Mouse (Mus musculus): ENCODE results near the gene Fbn1. TPM values are rescaled to one million over a fixed set of nuclear protein-coding genes. Genes with fewer than 3 reads are reported as not detected.

The Fbn1 gene
- 10 to 100 TPM in 1 of 2 experiments, 1 to 10 TPM in 1; 8.7 to 10.4 TPM for total RNA-seq (2021)
- long read RNA-seq, experiment 1, partial matches to known transcripts = 2 of 3 reads
- long read RNA-seq, experiment 1, other reads (novel, unspliced or antisense) = 1 of 3 reads
- long read RNA-seq, experiment 2, partial matches to known transcripts = 3 of 5 reads
- long read RNA-seq, experiment 2, other reads (novel, unspliced or antisense) = 2 of 5 reads

- TF ChIP-seq CTCF (conservative IDR thresholded peaks at IDR 0.05) = no peak
- Histone ChIP-seq H3K4me3 (peak within 1 kb of the TSS; percentile 62; the same call in 1 of the 2 replicates), H3K27ac (no peak within 1 kb of the TSS)
- DNase-seq (ENCODE audit: low spot score in 2 of 2) = no peak
These were observed at the start of gene Fbn1 for GRCm38 (mm10) chr2:125507893-125508292. Gene Fbn1, minus strand, starts transcription at chr2:125507993.

- DNase-seq (ENCODE audit: low spot score in 2 of 2) = no peak
- no peak overlapping the region for H3K27ac ChIP-seq
- no peak overlapping the region for H3K4me3 ChIP-seq
- TF ChIP-seq CTCF (conservative IDR thresholded peaks at IDR 0.05) = peak; percentile 55
These were observed 48.0 kb upstream of the Fbn1 start for GRCm38 (mm10) chr2:125555830-125556229.

- no peak for TF ChIP-seq CTCF (conservative IDR thresholded peaks at IDR 0.05)
- no peak for DNase-seq (ENCODE audit: low spot score in 2 of 2)
- Histone ChIP-seq H3K4me3 (no peak overlapping the region), H3K27ac (no peak overlapping the region)
These were observed 41.2 kb upstream of the Fbn1 start for GRCm38 (mm10) chr2:125548806-125549578.

- DNase-seq (ENCODE audit: low spot score in 2 of 2) = no peak
- H3K27ac ChIP-seq = no peak overlapping the region
- H3K4me3 ChIP-seq = no peak overlapping the region
- TF ChIP-seq CTCF (conservative IDR thresholded peaks at IDR 0.05) = no peak
These were observed 37.2 kb upstream of the Fbn1 start for GRCm38 (mm10) chr2:125544986-125545385.

- no peak for TF ChIP-seq CTCF (conservative IDR thresholded peaks at IDR 0.05)
These were observed 35.9 kb upstream of the Fbn1 start for GRCm38 (mm10) chr2:125543646-125544045.

GRCm38 (mm10) chr2:125541451-125541850, 33.7 kb upstream of the Fbn1 start:
- Histone ChIP-seq H3K4me3 (no peak overlapping the region), H3K27ac (no peak overlapping the region)
- no peak for TF ChIP-seq CTCF (conservative IDR thresholded peaks at IDR 0.05)
- no peak for DNase-seq (ENCODE audit: low spot score in 2 of 2)

More at GRCm38 (mm10) chr2:125543646-125544045, 35.9 kb upstream of the Fbn1 start:
- no peak overlapping the region for H3K27ac ChIP-seq
- H3K4me3 ChIP-seq = no peak overlapping the region
- DNase-seq (ENCODE audit: low spot score in 2 of 2) = no peak

- Histone ChIP-seq H3K4me3 (no peak overlapping the region), H3K27ac (no peak overlapping the region)
- no peak for TF ChIP-seq CTCF (conservative IDR thresholded peaks at IDR 0.05)
- DNase-seq (ENCODE audit: low spot score in 2 of 2) = no peak
These were observed 32.8 kb upstream of the Fbn1 start for GRCm38 (mm10) chr2:125540579-125540978.

GRCm38 (mm10) chr2:125539640-125540039, 31.8 kb upstream of the Fbn1 start:
- TF ChIP-seq CTCF (conservative IDR thresholded peaks at IDR 0.05) = no peak
- H3K4me3 ChIP-seq = no peak overlapping the region
- DNase-seq (ENCODE audit: low spot score in 2 of 2) = no peak
- H3K27ac ChIP-seq = no peak overlapping the region

- H3K4me3 ChIP-seq = no peak overlapping the region
- no peak overlapping the region for H3K27ac ChIP-seq
- no peak for TF ChIP-seq CTCF (conservative IDR thresholded peaks at IDR 0.05)
- DNase-seq (ENCODE audit: low spot score in 2 of 2) = no peak
These were observed 22.9 kb upstream of the Fbn1 start for GRCm38 (mm10) chr2:125530665-125531064.

GRCm38 (mm10) chr2:125526566-125526965, 18.8 kb upstream of the Fbn1 start:
- TF ChIP-seq CTCF (conservative IDR thresholded peaks at IDR 0.05) = no peak
- Histone ChIP-seq H3K27ac (no peak overlapping the region), H3K4me3 (no peak overlapping the region)
- no peak for DNase-seq (ENCODE audit: low spot score in 2 of 2)

GRCm38 (mm10) chr2:125525484-125525883, 17.7 kb upstream of the Fbn1 start:
- no peak for DNase-seq (ENCODE audit: low spot score in 2 of 2)
- Histone ChIP-seq H3K4me3 (no peak overlapping the region), H3K27ac (no peak overlapping the region)
- no peak for TF ChIP-seq CTCF (conservative IDR thresholded peaks at IDR 0.05)

GRCm38 (mm10) chr2:125516594-125516993, 8.8 kb upstream of the Fbn1 start:
- Histone ChIP-seq H3K4me3 (no peak overlapping the region), H3K27ac (no peak overlapping the region)
- no peak for DNase-seq (ENCODE audit: low spot score in 2 of 2)
- TF ChIP-seq CTCF (conservative IDR thresholded peaks at IDR 0.05) = no peak

GRCm38 (mm10) chr2:125515291-125516057, 7.7 kb upstream of the Fbn1 start:
- TF ChIP-seq CTCF (conservative IDR thresholded peaks at IDR 0.05) = no peak
- no peak overlapping the region for H3K4me3 ChIP-seq
- H3K27ac ChIP-seq = no peak overlapping the region
- no peak for DNase-seq (ENCODE audit: low spot score in 2 of 2)

Measured in layer of hippocampus, adult 2 months (tissue).